Mouse (Mus musculus): ENCODE measurements around the gene Kif1b.

The Kif1b gene

GRCm38 (mm10) chr4:149307596-149308490 is at the start of gene Kif1b:
TSS of gene Kif1b (minus strand) at chr4:149307693.
- peak; percentile 97 to 100 for DNase-seq (ENCODE audit: low spot score in 2 of 2)

GRCm38 (mm10) chr4:149354671-149355070 is 47.2 kb upstream of the Kif1b start:
- DNase-seq (ENCODE audit: low spot score in 2 of 2), result no peak

- no peak for DNase-seq (ENCODE audit: low spot score in 2 of 2)
These were observed 44.2 kb upstream of the Kif1b start for GRCm38 (mm10) chr4:149351596-149352150.

- no peak for DNase-seq (ENCODE audit: low spot score in 2 of 2)
These were observed 41.5 kb upstream of the Kif1b start for GRCm38 (mm10) chr4:149348963-149349362.

GRCm38 (mm10) chr4:149345873-149346272 is 38.4 kb upstream of the Kif1b start:
- DNase-seq (ENCODE audit: low spot score in 2 of 2), result no peak

GRCm38 (mm10) chr4:149344311-149344710 is 36.8 kb upstream of the Kif1b start:
- DNase-seq (ENCODE audit: low spot score in 2 of 2), result no peak

- DNase-seq (ENCODE audit: low spot score in 2 of 2), result no peak
These were observed 33.2 kb upstream of the Kif1b start for GRCm38 (mm10) chr4:149340680-149341079.

GRCm38 (mm10) chr4:149339426-149340214 is 32.1 kb upstream of the Kif1b start:
- no peak for DNase-seq (ENCODE audit: low spot score in 2 of 2)

GRCm38 (mm10) chr4:149338137-149338536 is 30.6 kb upstream of the Kif1b start:
- no peak for DNase-seq (ENCODE audit: low spot score in 2 of 2)

- no peak for DNase-seq (ENCODE audit: low spot score in 2 of 2)
These were observed 29.9 kb upstream of the Kif1b start for GRCm38 (mm10) chr4:149337353-149337752.

- no peak for DNase-seq (ENCODE audit: low spot score in 2 of 2)
These were observed 28.8 kb upstream of the Kif1b start for GRCm38 (mm10) chr4:149336302-149336701.

- no peak for DNase-seq (ENCODE audit: low spot score in 2 of 2)
These were observed 27.4 kb upstream of the Kif1b start for GRCm38 (mm10) chr4:149334881-149335280.

GRCm38 (mm10) chr4:149332726-149333125 is 25.2 kb upstream of the Kif1b start:
- no peak for DNase-seq (ENCODE audit: low spot score in 2 of 2)

GRCm38 (mm10) chr4:149330495-149330894 is 23.0 kb upstream of the Kif1b start:
- DNase-seq (ENCODE audit: low spot score in 2 of 2), result no peak

GRCm38 (mm10) chr4:149328735-149329134 is 21.2 kb upstream of the Kif1b start:
- DNase-seq (ENCODE audit: low spot score in 2 of 2), result no peak

GRCm38 (mm10) chr4:149327281-149327680 is 19.8 kb upstream of the Kif1b start:
- DNase-seq (ENCODE audit: low spot score in 2 of 2), result no peak

GRCm38 (mm10) chr4:149325411-149326162 is 18.1 kb upstream of the Kif1b start:
- DNase-seq (ENCODE audit: low spot score in 2 of 2), result no peak

- no peak for DNase-seq (ENCODE audit: low spot score in 2 of 2)
These were observed 16.2 kb upstream of the Kif1b start for GRCm38 (mm10) chr4:149323730-149324129.

GRCm38 (mm10) chr4:149322718-149323117 is 15.2 kb upstream of the Kif1b start:
- DNase-seq (ENCODE audit: low spot score in 2 of 2), result no peak

GRCm38 (mm10) chr4:149322286-149322685 is 14.8 kb upstream of the Kif1b start:
- no peak for DNase-seq (ENCODE audit: low spot score in 2 of 2)

- DNase-seq (ENCODE audit: low spot score in 2 of 2), result no peak
These were observed 11.6 kb upstream of the Kif1b start for GRCm38 (mm10) chr4:149319088-149319487.

- no peak for DNase-seq (ENCODE audit: low spot score in 2 of 2)
These were observed 9.9 kb upstream of the Kif1b start for GRCm38 (mm10) chr4:149317387-149317786.
